Mouse (Mus musculus): ENCODE measurements around the gene Il5.

DNA sequence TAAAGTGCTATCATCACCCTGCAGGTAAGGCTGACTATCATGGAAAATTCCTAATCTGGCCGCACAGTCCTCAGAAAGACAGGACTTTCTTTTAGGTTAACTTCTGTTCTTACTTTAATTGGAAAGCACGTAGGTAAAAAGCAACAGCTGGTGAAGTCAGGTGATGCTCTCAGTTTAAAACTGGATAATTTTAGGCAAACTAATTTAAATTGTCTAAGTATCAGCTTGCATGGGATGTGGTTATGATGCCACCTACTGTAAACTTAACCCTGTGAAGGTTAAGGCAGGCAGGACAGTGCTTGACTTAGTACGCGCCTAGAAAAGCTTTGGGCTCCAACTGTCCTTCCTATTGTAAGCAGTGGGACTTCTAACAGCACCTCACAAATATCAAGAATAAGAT lies 49.2 kb upstream of the Il5 start:
- TF ChIP-seq CTCF (IDR thresholded peaks at IDR 0.05) (no peak), EP300 (IDR thresholded peaks at IDR 0.05) (no peak)

All from lung, postnatal 0 days (tissue).